Mouse (Mus musculus) midbrain, embryonic 10.5 days (tissue): Measurements from ENCODE around the gene Gm7714. TPM values are rescaled to one million over a fixed set of nuclear protein-coding genes. Genes with fewer than 3 reads are reported as not detected.
"Not testable (repeated sequence)": the region's sequence is repeated elsewhere in the genome, so short reads cannot be mapped to it uniquely, and the experiment has no call there.

Experiments used
- DNase-seq: peaks from one replicate; pipeline ENCODE4 v3.0.0-alpha.2; 2017; ENCODE audit warnings: low spot score
- H3K27ac ChIP-seq: fragments of 300-500 bp; sonication (generic); replicated peaks from 2 replicates; pipeline ENCODE4 v1.5.1; 2016; ENCODE audit warnings: mild to moderate bottlenecking
- H3K27me3 ChIP-seq: fragments of 300-500 bp; sonication (generic); 2 replicates; pipeline ENCODE4 v1.6.1; 2016; ENCODE audit warnings: low read depth, mild to moderate bottlenecking; ENCODE audit not compliant: poor library complexity, severe bottlenecking
- H3K36me3 ChIP-seq: fragments of 300-500 bp; sonication (generic); 2 replicates; pipeline ENCODE4 v1.6.1; 2016; ENCODE audit warnings: mild to moderate bottlenecking, moderate library complexity
- H3K4me1 ChIP-seq: fragments of 300-500 bp; sonication (generic); 2 replicates; pipeline ENCODE4 v1.6.1; 2016
- H3K4me3 ChIP-seq: fragments of 300-500 bp; sonication (generic); 2 replicates; pipeline ENCODE4 v1.5.1; 2016; ENCODE audit warnings: mild to moderate bottlenecking, moderate library complexity
- H3K9me3 ChIP-seq: fragments of 300-500 bp; sonication (generic); replicated peaks from 2 replicates; pipeline ENCODE4 v1.6.1; 2016; ENCODE audit warnings: mild to moderate bottlenecking
- WGBS: fragments of 180-500 bp; shearing (Covaris S2); methylation state at CpG from one replicate; pipeline ENCODE4 v1.1.7; 2016; 5-methylcytosine and 5-hydroxymethylcytosine counted together
- polyA plus RNA-seq: library from polyadenylated mRNA; unstranded; fragments of >200 nt; fragmentation: Nextera tagmentation; extraction: Ambion mirVana; gene quantifications from 2 replicates; pipeline ENCODE4 v1.2.1, GENCODE M21; 2016

The Gm7714 gene
- polyA plus RNA-seq: not detected in 2 replicates

- H3K9me3 ChIP-seq: no peaks in the 10 kb centered on the region
- no peaks in the 10 kb centered on the region for H3K27me3 ChIP-seq
- no peak within 1 kb of the TSS for H3K27ac ChIP-seq
- WGBS: 82% methylated on average over 1 of the region's 1 CpGs
- no peaks in the 10 kb centered on the region for H3K36me3 ChIP-seq
- no peaks in the 10 kb centered on the region for H3K4me1 ChIP-seq
- no peak for DNase-seq
- H3K4me3 ChIP-seq: no peak within 1 kb of the TSS
Measured at GRCm38 (mm10) chr5:88268619-88269018, at the start of gene Gm7714. Gene Gm7714, plus strand, starts transcription at chr5:88268919.

- WGBS: 94% methylated on average over 1 of the region's 1 CpGs
- no peak for DNase-seq
Measured at GRCm38 (mm10) chr5:88256475-88256874, 12.2 kb upstream of the Gm7714 start.

GRCm38 (mm10) chr5:88311307-88311706 lies 42.6 kb downstream of the Gm7714 start:
- H3K4me3 ChIP-seq, H3K4me1 ChIP-seq, H3K9me3 ChIP-seq, DNase-seq, H3K27ac ChIP-seq, H3K27me3 ChIP-seq, H3K36me3 ChIP-seq: not testable (repeated sequence)
- WGBS: 70% methylated on average over 3 of the region's 3 CpGs

More at GRCm38 (mm10) chr5:88256475-88256874, 12.2 kb upstream of the Gm7714 start:
- no peaks in the 10 kb centered on the region for H3K36me3 ChIP-seq
- no peaks in the 10 kb centered on the region for H3K9me3 ChIP-seq
- no peaks in the 10 kb centered on the region for H3K4me1 ChIP-seq
- H3K27me3 ChIP-seq: no peaks in the 10 kb centered on the region
- H3K27ac ChIP-seq: no peak overlapping the region
- no peak overlapping the region for H3K4me3 ChIP-seq

GRCm38 (mm10) chr5:88317012-88317411 lies 48.3 kb downstream of the Gm7714 start, which contains the start of gene Prol1:
Gene Prol1, plus strand, starts transcription at chr5:88317312.
- Histone ChIP-seq H3K27me3 (no peaks in the 10 kb centered on the region), H3K4me1 (no peaks in the 10 kb centered on the region), H3K27ac (no peak within 1 kb of the TSS), H3K36me3 (no peaks in the 10 kb centered on the region), H3K4me3 (no peak within 1 kb of the TSS), H3K9me3 (no peaks in the 10 kb centered on the region)
- no peak for DNase-seq
- 93% methylated on average over 1 of the region's 1 CpGs for WGBS

Other genes with a start within 250 kb of the Gm7714 start
- not detected in 2 replicates for gene Smr2, start 182.4 kb upstream of the Gm7714 start, polyA plus RNA-seq
- not detected in 2 replicates for gene Gm11116, start 157.4 kb upstream of the Gm7714 start, polyA plus RNA-seq
- gene Gm11115, start 114.8 kb upstream of the Gm7714 start, polyA plus RNA-seq: not detected in 2 replicates
- gene Prol1, start 48.4 kb downstream of the Gm7714 start, polyA plus RNA-seq: not detected in 2 replicates
- not detected in 2 replicates for gene Amtn, start 107.2 kb downstream of the Gm7714 start, polyA plus RNA-seq
- gene Ambn, start 187.1 kb downstream of the Gm7714 start, polyA plus RNA-seq: 0.07 TPM in 1 of 2 replicates, not detected in the other
- gene Enam, start 219.1 kb downstream of the Gm7714 start, polyA plus RNA-seq: not detected in 2 replicates